Mouse (Mus musculus) MEL (cell line): ENCODE data around the gene Otos.
A peak's percentile ranks its signal among the peaks of the same experiment; 100 is the strongest.

Experiments used
- CHD2 ChIP-seq: IDR thresholded peaks from 2 replicates; pipeline ENCODE4 v1.6.1; 2011; ENCODE audit warnings: low read length, improper control_type of control experiment
- CTCF ChIP-seq, 3 experiments: IDR thresholded peaks in 2 of 3; conservative IDR thresholded peaks in 1 of 3; 2 replicates each; pipeline ENCODE4 v1.5.1; 2011 to 2012; ENCODE audit warnings: low read length in 3 of 3, low read depth in 2 of 3, mild to moderate bottlenecking in 2 of 3, improper control_type of control experiment in 1 of 3, inconsistent platforms in 1 of 3, mixed read lengths in 1 of 3, moderate library complexity in 1 of 3; ENCODE audit not compliant: control insufficient read depth in 1 of 3, insufficient read depth in 1 of 3, poor library complexity in 1 of 3, severe bottlenecking in 1 of 3
- E2F4 ChIP-seq: IDR thresholded peaks from 2 replicates; pipeline ENCODE4 v1.6.1; 2011; ENCODE audit warnings: low read depth, low read length, improper control_type of control experiment, borderline replicate concordance
- GATA1 ChIP-seq: IDR thresholded peaks from 2 replicates; pipeline ENCODE4 v1.6.1; 2011; ENCODE audit warnings: low read depth, low read length, improper control_type of control experiment
- KAT2A ChIP-seq: conservative IDR thresholded peaks from 2 replicates; pipeline ENCODE4 v1.6.1; 2012; ENCODE audit warnings: low read depth, low read length, improper control_type of control experiment, inconsistent platforms
- MAX ChIP-seq: IDR thresholded peaks from 2 replicates; pipeline ENCODE4 v1.6.1; 2011; ENCODE audit warnings: low read length, improper control_type of control experiment
- MAZ ChIP-seq: IDR thresholded peaks from 2 replicates; pipeline ENCODE4 v1.6.1; 2012; ENCODE audit warnings: low read depth, mild to moderate bottlenecking, inconsistent platforms, low read length, improper control_type of control experiment
- POLR2A ChIP-seq, 2 experiments: IDR thresholded peaks; 2 replicates each; pipeline ENCODE4 v1.6.1; 2011 to 2012; ENCODE audit warnings: low read length in 2 of 2, mild to moderate bottlenecking in 2 of 2, control low read depth in 1 of 2, improper control_type of control experiment in 1 of 2, low read depth in 1 of 2, moderate library complexity in 1 of 2; ENCODE audit not compliant: control insufficient read depth in 1 of 2, insufficient read depth in 1 of 2, poor library complexity in 1 of 2
- SMC3 ChIP-seq: IDR thresholded peaks from 2 replicates; pipeline ENCODE4 v1.6.1; 2011; ENCODE audit warnings: low read depth, low read length, improper control_type of control experiment
- TAL1 ChIP-seq: IDR thresholded peaks from 2 replicates; pipeline ENCODE4 v1.6.1; 2012; ENCODE audit warnings: mild to moderate bottlenecking, inconsistent platforms, low read length, moderate library complexity, mixed read lengths
- TCF12 ChIP-seq: IDR thresholded peaks from 2 replicates; pipeline ENCODE4 v1.6.1; 2014; ENCODE audit warnings: low read depth, mild to moderate bottlenecking, inconsistent platforms, low read length, improper control_type of control experiment, moderate library complexity
- USF1 ChIP-seq: IDR thresholded peaks from 2 replicates; pipeline ENCODE4 v1.6.1; 2014; ENCODE audit warnings: low read depth, mild to moderate bottlenecking, inconsistent platforms, low read length, improper control_type of control experiment, moderate library complexity
- USF2 ChIP-seq, 2 experiments: IDR thresholded peaks; 2 replicates each; pipeline ENCODE4 v1.6.1; 2011 to 2012; ENCODE audit warnings: improper control_type of control experiment in 2 of 2, low read length in 2 of 2, borderline replicate concordance in 1 of 2, inconsistent platforms in 1 of 2, low read depth in 1 of 2, mild to moderate bottlenecking in 1 of 2; ENCODE audit not compliant: insufficient read depth in 1 of 2
- ZC3H11A ChIP-seq: IDR thresholded peaks from 2 replicates; pipeline ENCODE4 v1.6.1; 2012; ENCODE audit warnings: low read depth, mild to moderate bottlenecking, inconsistent platforms, low read length, improper control_type of control experiment

DNA sequence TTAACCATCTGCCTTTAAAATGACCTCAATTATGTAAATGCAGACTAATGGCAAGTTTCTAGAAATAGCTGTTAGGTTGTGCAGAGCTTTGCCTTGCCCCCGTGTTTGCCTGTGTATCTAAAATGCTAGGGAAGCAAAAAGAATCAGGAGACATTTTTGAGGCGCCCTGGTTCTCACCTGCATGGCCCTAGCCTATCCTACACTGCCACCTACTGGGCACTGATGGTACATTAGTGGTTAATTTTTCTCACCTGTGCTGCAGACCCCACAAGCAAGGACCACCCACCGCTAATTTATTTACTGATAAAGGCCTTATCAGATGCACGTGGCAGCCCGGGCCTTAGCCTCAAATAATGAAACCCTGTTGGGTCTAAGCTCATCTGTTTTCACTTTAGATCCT, 37.6 kb downstream of the Otos start:
- TF ChIP-seq USF2 (IDR thresholded peaks at IDR 0.05; ENCODE audit: borderline replicate concordance in 1 of 2, insufficient read depth in 1 of 2, low read depth in 1 of 2, low read length in 2 of 2) (no peak), SMC3 (peak; percentile 79), MAZ (no peak), POLR2A (IDR thresholded peaks at IDR 0.05; ENCODE audit: control insufficient read depth in 1 of 2, insufficient read depth in 1 of 2, low read depth in 1 of 2, low read length in 2 of 2, poor library complexity in 1 of 2) (no peak), CTCF (IDR thresholded peaks at IDR 0.05 in 2 of 3, conservative IDR thresholded peaks at IDR 0.05 in 1 of 3; ENCODE audit: control insufficient read depth in 1 of 3, insufficient read depth in 1 of 3, low read depth in 2 of 3, low read length in 3 of 3, poor library complexity in 1 of 3, severe bottlenecking in 1 of 3) (peak; percentile 88 to 99 (median 94)), TCF12 (no peak), CHD2 (no peak), TAL1 (no peak), KAT2A (no peak), USF1 (no peak), GATA1 (0 out of 2 replicates have a peak, but pooled peaks have one; percentile 29), MAX (no peak), ZC3H11A (peak; percentile 82), E2F4 (no peak)
